Mouse (Mus musculus) forebrain, embryonic 14.5 days (tissue): Measurements from ENCODE around the gene Gm42674. TPM values are rescaled to one million over a fixed set of nuclear protein-coding genes. Genes with fewer than 3 reads are reported as not detected.

Experiments
- ATAC-seq: fragments of 200-750 bp; cut with Nextera tagmentation; 2 replicates; pipeline ENCODE4 v1.8.0; 2017; ENCODE audit warnings: mild to moderate bottlenecking, moderate library complexity
- DNase-seq: peaks from one replicate; pipeline ENCODE4 v3.0.0-alpha.2; 2015; ENCODE audit warnings: low spot score
- H3K27ac ChIP-seq: fragments of 300-500 bp; sonication (generic); 2 replicates; pipeline ENCODE4 v1.5.1; 2014; ENCODE audit warnings: low read depth, mild to moderate bottlenecking, control low read depth, low read length, moderate library complexity
- H3K27me3 ChIP-seq: fragments of 300-500 bp; sonication (generic); replicated peaks from 2 replicates; pipeline ENCODE4 v1.6.1; 2014; ENCODE audit warnings: low read length, control low read depth, mixed read lengths; ENCODE audit not compliant: control insufficient read depth, insufficient read depth
- H3K36me3 ChIP-seq: fragments of 300-500 bp; sonication (generic); 2 replicates; pipeline ENCODE4 v1.6.1; 2014; ENCODE audit warnings: low read length, control low read depth; ENCODE audit not compliant: control insufficient read depth, insufficient read depth
- H3K4me1 ChIP-seq: fragments of 300-500 bp; sonication (generic); 2 replicates; pipeline ENCODE4 v1.6.1; 2014; ENCODE audit warnings: antibody characterized with exemption, low read length, control low read depth; ENCODE audit not compliant: control insufficient read depth, insufficient read depth
- H3K4me2 ChIP-seq: fragments of 300-500 bp; sonication (generic); 2 replicates; pipeline ENCODE4 v1.6.1; 2014; ENCODE audit warnings: mild to moderate bottlenecking, control low read depth, low read length
- H3K4me3 ChIP-seq: fragments of 300-500 bp; sonication (generic); 2 replicates; pipeline ENCODE4 v1.5.1; 2014; ENCODE audit warnings: low read depth, low read length, control low read depth
- H3K9ac ChIP-seq: fragments of 300-500 bp; sonication (generic); 2 replicates; pipeline ENCODE4 v1.6.1; 2014; ENCODE audit warnings: mild to moderate bottlenecking, low read length, control low read depth, moderate library complexity
- H3K9me3 ChIP-seq: fragments of 300-500 bp; sonication (generic); replicated peaks from 2 replicates; pipeline ENCODE4 v1.6.1; 2016; ENCODE audit warnings: low read length, control low read depth, mixed read lengths; ENCODE audit not compliant: control insufficient read depth
- WGBS: fragments of 180-500 bp; shearing (Covaris S2); extraction: QIAGEN DNeasy Blood & Tissue Kit; methylation state at CpG from one replicate; pipeline ENCODE4 v1.1.7; 2014; 5-methylcytosine and 5-hydroxymethylcytosine counted together
- polyA plus RNA-seq: library from polyadenylated mRNA; unstranded; fragments of >200 nt; fragmentation: Nextera tagmentation; extraction: Ambion mirVana; gene quantifications from 2 replicates; pipeline ENCODE4 v1.2.1, GENCODE M21; 2014

Gene Gm42674
- polyA plus RNA-seq, 1 experiment from 2014 or later: not detected

- Histone ChIP-seq H3K4me3 (no peak overlapping the region), H3K4me1 (peaks cover 8% of the 10 kb centered on the region), H3K27ac (peak overlapping the region; percentile 52; the same call in 1 of the 2 replicates), H3K9me3 (no peaks in the 10 kb centered on the region), H3K4me2 (no peak overlapping the region), H3K36me3 (no peaks in the 10 kb centered on the region), H3K9ac (no peak overlapping the region), H3K27me3 (no peaks in the 10 kb centered on the region)
- DNase-seq (peak; percentile 78), ATAC-seq (peak; percentile 83)
- 13% methylated on average over 4 of the region's 4 CpGs for WGBS
Observed at GRCm38 (mm10) chr3:90604416-90604815, 2.7 kb downstream of the Gm42674 start.

GRCm38 (mm10) chr3:90605049-90605448 lies 3.3 kb downstream of the Gm42674 start:
- H3K9me3 ChIP-seq: no peaks in the 10 kb centered on the region
- peak; percentile 22; the same call in 1 of the 2 replicates for ATAC-seq
- peaks cover 8% of the 10 kb centered on the region for H3K4me1 ChIP-seq
- WGBS: 81% methylated on average over 3 of the region's 3 CpGs
- no peak overlapping the region for H3K4me3 ChIP-seq
- no peak overlapping the region for H3K9ac ChIP-seq
- no peaks in the 10 kb centered on the region for H3K27me3 ChIP-seq
- no peak overlapping the region for H3K4me2 ChIP-seq
- DNase-seq: no peak
- no peaks in the 10 kb centered on the region for H3K36me3 ChIP-seq
- 0 out of 2 replicates have a peak overlapping the region, but pooled peaks have one; percentile 52 for H3K27ac ChIP-seq

- 85% methylated on average over 2 of the region's 2 CpGs for WGBS
- no peak overlapping the region for H3K27ac ChIP-seq
- ATAC-seq: no peak
- no peaks in the 10 kb centered on the region for H3K27me3 ChIP-seq
- no peak overlapping the region for H3K9ac ChIP-seq
- no peak for DNase-seq
- H3K36me3 ChIP-seq: no peaks in the 10 kb centered on the region
- no peak overlapping the region for H3K4me3 ChIP-seq
- no peaks in the 10 kb centered on the region for H3K9me3 ChIP-seq
- peaks cover 8% of the 10 kb centered on the region for H3K4me1 ChIP-seq
- H3K4me2 ChIP-seq: no peak overlapping the region
Observed at GRCm38 (mm10) chr3:90605736-90606135, 4.0 kb downstream of the Gm42674 start.

DNA sequence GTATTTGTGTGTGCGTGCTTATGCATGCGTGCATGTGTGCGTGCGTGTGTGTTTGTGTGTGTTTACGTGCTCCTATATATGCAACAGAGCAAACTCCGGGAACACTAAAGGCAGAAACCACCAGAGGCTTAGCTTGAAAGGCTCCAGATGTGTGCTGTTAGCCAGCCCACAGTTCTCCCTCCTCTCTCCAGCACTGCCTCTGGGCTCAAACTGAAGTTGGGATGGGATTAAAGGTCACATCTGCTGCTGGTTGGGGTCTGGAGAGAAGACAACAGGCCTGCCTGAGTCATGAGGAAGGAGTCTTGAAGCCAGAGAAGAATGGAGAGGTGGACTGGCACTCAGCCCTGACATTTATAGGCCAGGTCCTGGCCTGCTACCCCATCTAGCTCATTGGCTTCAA lies 4.5 kb downstream of the Gm42674 start:
- H3K27ac ChIP-seq: no peak overlapping the region
- ATAC-seq (no peak), DNase-seq (no peak)
- WGBS: 94% methylated on average over 6 of the region's 6 CpGs
- H3K9me3 ChIP-seq: no peaks in the 10 kb centered on the region
- no peak overlapping the region for H3K4me3 ChIP-seq
- H3K9ac ChIP-seq: no peak overlapping the region
- no peak overlapping the region for H3K4me2 ChIP-seq
- H3K36me3 ChIP-seq: no peaks in the 10 kb centered on the region
- no peaks in the 10 kb centered on the region for H3K27me3 ChIP-seq
- H3K4me1 ChIP-seq: peaks cover 8% of the 10 kb centered on the region

GRCm38 (mm10) chr3:90607361-90607760 lies 5.7 kb downstream of the Gm42674 start:
- Histone ChIP-seq H3K36me3 (no peaks in the 10 kb centered on the region), H3K4me1 (peaks cover 8% of the 10 kb centered on the region), H3K27ac (no peak overlapping the region), H3K4me2 (no peak overlapping the region), H3K9ac (no peak overlapping the region), H3K4me3 (no peak overlapping the region), H3K27me3 (no peaks in the 10 kb centered on the region), H3K9me3 (no peaks in the 10 kb centered on the region)
- ATAC-seq (no peak), DNase-seq (no peak)
- WGBS: 86% methylated on average over 3 of the region's 3 CpGs

GRCm38 (mm10) chr3:90608223-90608622 lies 6.5 kb downstream of the Gm42674 start, which contains the start of gene S100a5:
S100a5 (plus strand) TSS chr3:90608523.
- no peaks in the 10 kb centered on the region for H3K36me3 ChIP-seq
- no peak within 1 kb of the TSS for H3K9ac ChIP-seq
- DNase-seq (no peak), ATAC-seq (no peak)
- no peak within 1 kb of the TSS for H3K4me3 ChIP-seq
- no peak within 1 kb of the TSS for H3K4me2 ChIP-seq
- WGBS: 61% methylated on average over 3 of the region's 3 CpGs
- H3K9me3 ChIP-seq: no peaks in the 10 kb centered on the region
- H3K4me1 ChIP-seq: peaks cover 13% of the 10 kb centered on the region
- no peak within 1 kb of the TSS for H3K27ac ChIP-seq
- no peaks in the 10 kb centered on the region for H3K27me3 ChIP-seq

DNA sequence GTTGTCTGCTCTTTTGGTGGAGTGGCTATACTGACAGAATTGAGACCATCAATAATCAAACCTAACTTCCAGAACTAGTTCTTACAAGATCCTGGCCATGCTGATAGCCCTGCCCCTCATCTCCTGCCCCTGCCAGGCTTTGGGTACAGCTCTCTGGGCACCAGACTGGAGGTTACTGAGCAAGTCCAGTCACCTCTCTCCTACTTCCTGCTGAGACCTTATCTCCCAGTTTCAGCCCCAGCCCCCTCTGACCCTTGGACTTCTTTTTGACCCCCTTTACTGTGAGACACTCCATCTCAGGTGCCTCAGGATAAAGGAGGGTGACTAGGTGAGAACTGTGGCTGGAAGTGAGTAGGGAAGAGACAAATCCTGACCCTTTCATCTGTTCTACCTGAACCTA lies 7.4 kb downstream of the Gm42674 start:
- Histone ChIP-seq H3K27ac (no peak overlapping the region), H3K9ac (no peak overlapping the region)
- DNase-seq: no peak

GRCm38 (mm10) chr3:90611494-90611893 lies 9.8 kb downstream of the Gm42674 start:
- no peaks in the 10 kb centered on the region for H3K9me3 ChIP-seq
- H3K4me3 ChIP-seq: no peak overlapping the region
- no peak overlapping the region for H3K9ac ChIP-seq
- peaks cover 5% of the 10 kb centered on the region for H3K4me1 ChIP-seq
- no peak overlapping the region for H3K4me2 ChIP-seq
- 88% methylated on average over 3 of the region's 3 CpGs for WGBS
- H3K27me3 ChIP-seq: no peaks in the 10 kb centered on the region
- DNase-seq (no peak), ATAC-seq (no peak)
- no peaks in the 10 kb centered on the region for H3K36me3 ChIP-seq
- no peak overlapping the region for H3K27ac ChIP-seq

More for the DNA sequence above, 7.4 kb downstream of the Gm42674 start:
- ATAC-seq: no peak
- no peaks in the 10 kb centered on the region for H3K9me3 ChIP-seq
- H3K4me2 ChIP-seq: no peak overlapping the region
- H3K4me1 ChIP-seq: peaks cover 10% of the 10 kb centered on the region
- H3K27me3 ChIP-seq: no peaks in the 10 kb centered on the region
- H3K36me3 ChIP-seq: no peaks in the 10 kb centered on the region
- no peak overlapping the region for H3K4me3 ChIP-seq

DNA sequence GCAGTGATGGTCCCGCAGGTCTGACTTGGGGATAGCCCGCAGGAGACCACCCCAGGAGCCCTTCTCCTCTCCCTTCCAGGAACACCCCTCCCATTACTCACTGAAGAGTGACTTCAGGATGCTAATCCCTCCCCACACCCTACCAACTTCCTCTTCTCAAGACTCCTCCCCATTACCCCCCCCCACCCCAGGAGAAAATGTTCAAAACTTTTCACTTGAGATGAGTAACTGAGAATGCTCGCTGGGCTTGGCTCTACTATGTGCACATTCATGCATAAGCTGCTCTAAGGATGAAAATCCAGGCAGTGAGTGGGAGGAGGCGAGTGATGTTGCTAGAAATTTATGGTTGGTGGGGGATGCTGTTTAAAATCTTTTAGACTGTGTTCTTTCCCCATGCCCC lies 10.4 kb downstream of the Gm42674 start:
- DNase-seq (no peak), ATAC-seq (no peak)
- H3K9me3 ChIP-seq: no peaks in the 10 kb centered on the region
- no peaks in the 10 kb centered on the region for H3K27me3 ChIP-seq
- 80% methylated on average over 4 of the region's 4 CpGs for WGBS
- no peaks in the 10 kb centered on the region for H3K36me3 ChIP-seq
- no peak overlapping the region for H3K27ac ChIP-seq
- no peak overlapping the region for H3K4me2 ChIP-seq
- H3K4me1 ChIP-seq: peaks cover 5% of the 10 kb centered on the region
- no peak overlapping the region for H3K9ac ChIP-seq
- no peak overlapping the region for H3K4me3 ChIP-seq
